In the genomic region with DNA sequence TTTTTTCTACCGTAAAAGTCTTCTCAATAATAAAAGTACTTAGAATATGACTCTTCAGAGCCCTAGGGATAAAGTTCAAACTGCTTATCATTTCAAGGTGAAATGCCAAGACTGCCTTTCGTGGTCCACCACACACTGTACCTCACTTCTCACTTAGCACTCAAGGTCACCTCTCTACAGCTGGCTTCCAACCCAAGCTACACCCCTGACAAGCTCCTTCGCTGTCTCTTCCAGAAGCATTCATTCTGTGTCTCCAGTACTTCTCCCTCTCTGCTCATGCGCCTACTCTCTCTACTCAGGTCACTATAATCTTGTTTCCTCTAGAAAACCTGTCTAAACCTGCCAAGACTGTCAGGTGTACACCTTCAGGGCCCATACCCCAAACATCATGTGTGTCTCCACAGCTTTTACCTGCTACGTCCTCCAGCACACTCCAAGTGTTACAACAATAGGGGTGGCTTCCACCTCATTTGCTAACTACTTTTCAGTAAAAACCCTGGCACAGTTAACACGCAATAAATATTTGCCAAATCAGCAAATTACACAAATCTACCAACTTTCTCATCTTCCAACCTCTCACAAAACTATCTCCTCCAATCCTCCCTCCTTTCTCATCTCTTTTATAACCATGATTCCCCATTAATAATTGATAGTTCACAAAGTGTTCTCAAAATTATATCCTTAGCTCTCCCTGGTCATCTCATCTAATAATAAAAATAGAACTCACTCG, we compare ENCODE assay signal across 20 mouse cellular contexts. TPM values are rescaled to one million over a fixed set of nuclear protein-coding genes. Genes with fewer than 3 reads are reported as not detected.
DNase-seq lines count a peak whose midpoint lies in the region; ATAC-seq and TF ChIP-seq lines count a peak whose summit lies in the region.
"Had no signal": no experiment of that assay in that cellular context is flagged by ENCODE, and none has a peak within 500 bp of the region (broad histone marks: within the 10 kb centered on the region; RNA-seq: fewer than 3 reads in every experiment).

No protein-coding gene starts in this region.

- no peaks in the 10 kb centered on the region for H3K9me3 ChIP-seq in heart, embryonic 16.5 days (replicated peaks; ENCODE audit: control insufficient read depth, low read length)
- no peaks in the 10 kb centered on the region for H3K9me3 ChIP-seq in kidney, embryonic 15.5 days (replicated peaks)
- H3K9me3 ChIP-seq in MEL (replicated peaks; ENCODE audit: insufficient read depth, low read length) = no peaks in the 10 kb centered on the region
- H3K9me3 ChIP-seq: embryonic facial prominence, embryonic 12.5 days; forebrain, embryonic 15.5 days; heart, embryonic 15.5 days; hindbrain, embryonic 15.5 days had no signal

- H3K9ac ChIP-seq in heart, embryonic 16.5 days (ENCODE audit: low read length) = no peak overlapping the region
- no peak overlapping the region for H3K9ac ChIP-seq in heart, adult 2 months (ENCODE audit: low read depth, low read length)
- no peak overlapping the region for H3K9ac ChIP-seq in kidney, embryonic 15.5 days
- no peak overlapping the region for H3K9ac ChIP-seq in MEL (ENCODE audit: control insufficient read depth, low read depth, low read length, poor library complexity, severe bottlenecking)
- H3K9ac ChIP-seq: embryonic facial prominence, embryonic 12.5 days; forebrain, embryonic 15.5 days; heart, embryonic 15.5 days; hindbrain, embryonic 15.5 days had no signal

- H3K4me1 ChIP-seq in heart, embryonic 16.5 days (ENCODE audit: control insufficient read depth, insufficient read depth, low read length) = peaks cover 22% of the 10 kb centered on the region
- H3K4me1 ChIP-seq in heart, adult 2 months (ENCODE audit: control insufficient read depth, insufficient read depth, low read length) = peaks cover 8% of the 10 kb centered on the region
- H3K4me1 ChIP-seq in kidney, embryonic 15.5 days = peaks cover 6% of the 10 kb centered on the region
- no peaks in the 10 kb centered on the region for H3K4me1 ChIP-seq in MEL (ENCODE audit: control insufficient read depth in 1 of 2, insufficient read depth in 2 of 2, low read length in 2 of 2)

- ATAC-seq in heart, embryonic 16.5 days (replicated peaks; ENCODE audit: extremely low read depth, insufficient read depth, low FRiP score) = no peak
- 0 out of 2 replicates have a peak, but pooled peaks have one; percentile 46 for ATAC-seq in kidney, embryonic 15.5 days (replicated peaks; ENCODE audit: low FRiP score)
- ATAC-seq: CD4-positive, CD25-positive, alpha-beta regulatory T cell, adult 4 months; forebrain, embryonic 15.5 days had no signal

- no peak for TF ChIP-seq POLR2A in heart, adult 2 months (IDR thresholded peaks at IDR 0.05; ENCODE audit: insufficient read depth, low read depth, low read length)
- no peak for TF ChIP-seq POLR2A in MEL (IDR thresholded peaks at IDR 0.05; ENCODE audit: control insufficient read depth in 1 of 2, insufficient read depth in 1 of 2, low read depth in 1 of 2, low read length in 2 of 2, poor library complexity in 1 of 2)

- peak overlapping the region; percentile 21; the same call in 1 of the 2 replicates for H3K27ac ChIP-seq in heart, embryonic 16.5 days (ENCODE audit: low read length)
- H3K27ac ChIP-seq in heart, adult 2 months = no peak overlapping the region
- no peak overlapping the region for H3K27ac ChIP-seq in kidney, embryonic 15.5 days
- H3K27ac ChIP-seq in MEL (ENCODE audit: control insufficient read depth, low read depth, low read length) = no peak overlapping the region
- H3K27ac ChIP-seq: embryonic facial prominence, embryonic 12.5 days; forebrain, embryonic 15.5 days; heart, embryonic 15.5 days; hindbrain, embryonic 15.5 days had no signal

- peaks cover 2% of the 10 kb centered on the region; the same call in 1 of the 2 replicates for H3K79me2 ChIP-seq in heart, adult 2 months (replicated peaks; ENCODE audit: control insufficient read depth, insufficient read depth, low read length)
- no peaks in the 10 kb centered on the region for H3K79me2 ChIP-seq in MEL (ENCODE audit: control insufficient read depth, insufficient read depth, low read length, poor library complexity)

- peak; percentile 60 to 63 for DNase-seq in adrenal gland, adult (ENCODE audit: inconsistent age in 2 of 2, low spot score in 1 of 2)
- DNase-seq in adrenal gland, adult 2 months = no peak
- no peak for DNase-seq in heart, adult 2 months
- no peak for DNase-seq in kidney, postnatal 14 days
- DNase-seq in MEL (ENCODE audit: low read depth, low spot score) = no peak
- no peak for DNase-seq in ovary, postnatal 10 days (ENCODE audit: low spot score)
- DNase-seq: adrenal gland, postnatal 14 days; B cell, adult 2 months; cerebellum, adult 11-12 months; cerebellum, adult 9-10 months; cerebellum, postnatal 25 days; gastrocnemius, postnatal 10 days; heart, postnatal 36 days had no signal

- intact Hi-C loops in heart, adult 2 months (cut with DNase I) = no loop called here

- H3K36me3 ChIP-seq in heart, embryonic 16.5 days (ENCODE audit: control insufficient read depth, insufficient read depth) = no peaks in the 10 kb centered on the region
- H3K36me3 ChIP-seq in heart, adult 2 months (ENCODE audit: control insufficient read depth, insufficient read depth, low read length) = peaks cover 6% of the 10 kb centered on the region; the same call in 1 of the 2 replicates
- peaks cover 5% of the 10 kb centered on the region; the same call in 1 of the 2 replicates for H3K36me3 ChIP-seq in kidney, embryonic 15.5 days
- peaks cover 0 to 6% of the 10 kb centered on the region in 2 experiments; a peak in 2 of 4 replicates for H3K36me3 ChIP-seq in MEL (ENCODE audit: control insufficient read depth in 1 of 2, insufficient read depth in 2 of 2, low read length in 2 of 2)
- H3K36me3 ChIP-seq: forebrain, embryonic 15.5 days; heart, embryonic 15.5 days; hindbrain, embryonic 15.5 days had no signal

- TF ChIP-seq CTCF in heart, adult 2 months (IDR thresholded peaks at IDR 0.05) = no peak
- no peak for TF ChIP-seq CTCF in MEL (IDR thresholded peaks at IDR 0.05 in 2 of 3, conservative IDR thresholded peaks at IDR 0.05 in 1 of 3; ENCODE audit: control insufficient read depth in 1 of 3, insufficient read depth in 1 of 3, low read depth in 2 of 3, low read length in 3 of 3, poor library complexity in 1 of 3, severe bottlenecking in 1 of 3)

- H3K4me2 ChIP-seq in heart, embryonic 16.5 days (ENCODE audit: low read depth, low read length) = no peak overlapping the region
- no peak overlapping the region for H3K4me2 ChIP-seq in kidney, embryonic 15.5 days
- H3K4me2 ChIP-seq: embryonic facial prominence, embryonic 12.5 days; forebrain, embryonic 15.5 days; heart, embryonic 15.5 days; hindbrain, embryonic 15.5 days had no signal

- WGBS in heart, embryonic 16.5 days = 63% methylated on average over 7 of the region's 7 CpGs
- WGBS in heart, adult 2 months = 65% methylated on average over 7 of the region's 7 CpGs
- WGBS in kidney, embryonic 15.5 days = 87% methylated on average over 7 of the region's 7 CpGs

- TF ChIP-seq RAD21 in MEL (IDR thresholded peaks at IDR 0.05; ENCODE audit: low read depth, low read length) = no peak

- no peak for TF ChIP-seq EP300 in heart, adult 2 months (IDR thresholded peaks at IDR 0.05; ENCODE audit: insufficient read depth, low read depth, low read length)
- TF ChIP-seq EP300 in MEL (IDR thresholded peaks at IDR 0.05; ENCODE audit: low read depth in 1 of 2, low read length in 2 of 2) = no peak

- H3K27me3 ChIP-seq in heart, embryonic 16.5 days (ENCODE audit: control insufficient read depth, insufficient read depth, low read length) = no peaks in the 10 kb centered on the region
- no peaks in the 10 kb centered on the region for H3K27me3 ChIP-seq in heart, adult 2 months (ENCODE audit: control insufficient read depth, insufficient read depth, low read length)
- no peaks in the 10 kb centered on the region for H3K27me3 ChIP-seq in kidney, embryonic 15.5 days
- H3K27me3 ChIP-seq in MEL (ENCODE audit: control insufficient read depth in 1 of 2, insufficient read depth in 2 of 2, low read length in 2 of 2) = no peaks in the 10 kb centered on the region
- H3K27me3 ChIP-seq: embryonic facial prominence, embryonic 12.5 days; forebrain, embryonic 15.5 days; heart, embryonic 15.5 days; hindbrain, embryonic 15.5 days had no signal

- no peak overlapping the region for H3K4me3 ChIP-seq in heart, embryonic 16.5 days (ENCODE audit: low read length)
- no peak overlapping the region for H3K4me3 ChIP-seq in heart, adult 2 months
- H3K4me3 ChIP-seq in kidney, embryonic 15.5 days (replicated peaks) = no peak overlapping the region
- H3K4me3 ChIP-seq in MEL (ENCODE audit: control insufficient read depth in 1 of 2, insufficient read depth in 1 of 2, low read depth in 2 of 2, low read length in 2 of 2) = no peak overlapping the region
- H3K4me3 ChIP-seq: embryonic facial prominence, embryonic 12.5 days; forebrain, embryonic 15.5 days; heart, embryonic 15.5 days; hindbrain, embryonic 15.5 days had no signal

TF ChIP-seq in MEL, 35 proteins besides CTCF, POLR2A, EP300 and RAD21:
- no peak for TF ChIP-seq POLR2AphosphoS2 (IDR thresholded peaks at IDR 0.05; ENCODE audit: low read length)
- peak; percentile 29; the same call in 1 of the 2 replicates for TF ChIP-seq MAFK (IDR thresholded peaks at IDR 0.05; ENCODE audit: borderline replicate concordance, low read depth, low read length)
TF ChIP-seq in MEL: peak in this region for 1.

RNA-seq across cellular contexts. Expression of a gene that starts 6.0 kb away (rescaled TPM):
- total RNA-seq in adrenal gland, adult 2 months (2021) = 100 to 1,000 TPM; 112 to 168 TPM
- 63.2 and 68.5 TPM in 2 replicates for polyA plus RNA-seq in adrenal gland, adult 2 months (2012; rRNA removed)
- polyA plus RNA-seq in heart, embryonic 16.5 days (2015; fragmentation: Nextera tagmentation; extraction: Ambion mirVana) = 52.8 and 57.2 TPM in 2 replicates
- total RNA-seq in heart, adult 2 months (2021) = 100 to 1,000 TPM in 1 of 2 experiments, 10 to 100 TPM in 1; 91.6 to 102 TPM
- 92.3 and 142 TPM in 2 replicates for polyA plus RNA-seq in heart, adult 2 months (2012; rRNA removed)
- polyA plus RNA-seq in kidney, embryonic 15.5 days (2015; fragmentation: Nextera tagmentation; extraction: Ambion mirVana) = 68.9 and 70.5 TPM in 2 replicates
- 14.9 and 19.7 TPM in 2 replicates for total RNA-seq in MEL (2012; rRNA removed)
- 10 to 100 TPM in 1 of 2 experiments, not detected in 1; 42.6 TPM for polyA plus RNA-seq in MEL (2012; ENCODE audit: insufficient read depth in 1 of 2, insufficient read length in 2 of 2, low read depth in 1 of 2, low replicate concordance in 2 of 2, missing spikeins in 1 of 2)

RNA-seq across cellular contexts. Expression of a gene that starts 38.2 kb away (rescaled TPM):
- total RNA-seq in adrenal gland, adult 2 months (2021) = 1 to 10 TPM in 1 of 2 experiments, under 1 TPM in 1; 0.24 to 1.5 TPM
- polyA plus RNA-seq in adrenal gland, adult 2 months (2012; rRNA removed) = not detected in 2 replicates
- 0.09 TPM in 1 of 2 replicates, not detected in the other for polyA plus RNA-seq in heart, embryonic 16.5 days (2015; fragmentation: Nextera tagmentation; extraction: Ambion mirVana)
- total RNA-seq in heart, adult 2 months (2021) = not detected
- polyA plus RNA-seq in heart, adult 2 months (2012; rRNA removed) = 0.15 TPM in 1 of 2 replicates, not detected in the other
- 0.27 and 0.29 TPM in 2 replicates for polyA plus RNA-seq in kidney, embryonic 15.5 days (2015; fragmentation: Nextera tagmentation; extraction: Ambion mirVana)
- total RNA-seq in MEL (2012; rRNA removed) = not detected in 2 replicates
- under 1 TPM in 1 of 2 experiments, not detected in 1; 0.04 TPM for polyA plus RNA-seq in MEL (2012; ENCODE audit: insufficient read depth in 1 of 2, insufficient read length in 2 of 2, low read depth in 1 of 2, low replicate concordance in 2 of 2, missing spikeins in 1 of 2)
- total RNA-seq: gastrocnemius, postnatal 10 days; heart, postnatal 36 days had no signal
- polyA plus RNA-seq: CD4-positive, CD25-positive, alpha-beta regulatory T cell, adult 4 months had no signal

Comparison
In these comparisons a context has a peak if more than half of its experiments do, and no peak if none do; other contexts are left out.
1. DNase-seq: peak in adrenal gland, adult (2 of 2); none in adrenal gland, adult 2 months (single experiment), heart, adult 2 months (0 of 2), kidney, postnatal 14 days (single experiment), MEL (single experiment) and ovary, postnatal 10 days (single experiment).